Mouse (Mus musculus): Measurements from ENCODE around the gene Foxk1.

Gene Foxk1

DNA sequence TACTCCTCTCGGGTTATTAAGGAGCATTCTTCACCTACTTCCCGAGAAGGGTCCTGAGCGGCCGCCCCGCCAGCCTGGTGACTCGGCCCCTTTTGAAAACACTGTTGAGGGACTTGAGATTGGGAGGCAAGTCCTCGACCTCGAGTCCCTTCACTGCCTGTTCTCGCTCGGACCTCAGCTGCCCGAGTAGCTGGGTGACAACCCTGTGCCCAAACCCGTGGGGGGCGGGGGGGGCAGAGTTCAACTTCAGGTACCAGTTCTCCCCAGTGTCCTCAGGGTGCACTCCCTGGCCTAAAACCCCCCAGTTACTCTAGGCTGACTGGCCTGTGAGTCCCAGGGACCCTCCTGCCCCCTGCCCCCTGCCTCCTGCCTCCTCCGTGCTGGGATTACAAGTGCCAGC lies 42.7 kb downstream of the Foxk1 start:
- in situ Hi-C loops (cut with MboI, MseI) = loop anchor here (5.0 kb wide), 2 partner anchors 37 to 77 kb away; no protein-coding TSS in a partner anchor

GRCm38 (mm10) chr5:142444791-142445531 lies 43.7 kb downstream of the Foxk1 start:
- in situ Hi-C loops (cut with MboI, MseI) = loop anchor here (5.0 kb wide), 2 partner anchors 38 to 78 kb away; no protein-coding TSS in a partner anchor

- in situ Hi-C loops (cut with MboI, MseI) = no loop called here
Observed at GRCm38 (mm10) chr5:142445709-142446108, 44.4 kb downstream of the Foxk1 start.

DNA sequence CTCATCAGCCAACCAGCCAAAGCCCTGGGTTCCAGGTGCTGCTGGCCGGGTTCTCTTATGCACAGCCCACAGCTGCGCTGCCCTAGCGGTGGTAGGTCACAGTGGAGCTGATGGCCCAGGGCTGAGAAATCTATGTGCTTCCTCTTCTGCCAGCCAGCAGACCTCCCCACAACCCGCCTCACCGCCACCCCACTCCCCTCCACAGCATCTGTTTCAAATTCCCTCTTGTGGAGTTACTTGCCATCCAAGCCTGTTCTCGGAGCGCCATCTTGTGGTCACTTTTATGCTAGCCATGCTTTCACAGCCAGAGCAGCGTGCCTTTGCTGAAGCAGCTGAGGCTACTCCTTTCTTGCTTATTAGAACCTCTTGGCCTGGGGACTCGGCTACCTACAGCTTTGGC lies 46.8 kb downstream of the Foxk1 start:
- in situ Hi-C loops (cut with MboI, MseI) = no loop called here

DNA sequence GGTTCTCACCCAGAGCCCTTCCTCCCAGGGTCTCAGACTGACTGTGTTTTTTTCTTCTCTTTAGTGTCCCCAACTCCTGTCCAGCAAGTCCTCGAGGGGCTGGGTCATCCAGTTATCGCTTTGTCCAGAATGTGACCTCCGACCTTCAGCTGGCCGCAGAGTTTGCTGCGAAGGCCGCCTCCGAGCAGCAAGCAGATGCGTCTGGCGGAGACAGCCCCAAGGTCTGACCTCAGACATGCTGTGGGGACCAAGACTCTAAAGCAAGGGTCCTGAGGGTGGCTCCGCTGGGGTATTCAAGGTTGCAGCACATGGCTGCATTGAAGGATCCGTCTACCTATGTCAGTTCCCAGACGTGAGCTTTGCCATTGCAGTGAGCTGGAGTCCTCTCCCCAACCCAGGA lies 47.3 kb downstream of the Foxk1 start:
- in situ Hi-C loops (cut with MboI, MseI) = no loop called here

GRCm38 (mm10) chr5:142450846-142451245 lies 49.5 kb downstream of the Foxk1 start:
- in situ Hi-C loops (cut with MboI, MseI) = no loop called here

GRCm38 (mm10) chr5:142451759-142452158 lies 50.5 kb downstream of the Foxk1 start:
- in situ Hi-C loops (cut with MboI, MseI) = no loop called here

DNA sequence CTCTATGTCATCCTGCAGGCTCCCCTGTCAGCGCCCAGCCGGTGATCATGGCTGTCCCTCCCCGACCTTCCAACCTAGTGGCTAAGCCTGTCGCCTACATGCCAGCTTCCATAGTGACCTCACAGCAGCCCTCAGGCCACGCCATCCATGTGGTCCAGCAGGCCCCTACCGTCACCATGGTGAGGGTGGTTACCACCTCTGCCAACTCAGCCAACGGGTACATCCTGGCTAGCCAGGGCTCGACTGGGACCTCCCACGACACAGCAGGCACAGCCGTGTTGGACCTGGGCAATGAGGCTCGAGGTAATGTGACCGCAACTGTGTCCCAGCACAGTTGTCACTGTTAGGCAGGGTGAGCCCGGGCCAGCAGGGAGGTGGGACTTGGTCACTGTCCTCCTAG lies 52.4 kb downstream of the Foxk1 start:
- in situ Hi-C loops (cut with MboI, MseI) = no loop called here

DNA sequence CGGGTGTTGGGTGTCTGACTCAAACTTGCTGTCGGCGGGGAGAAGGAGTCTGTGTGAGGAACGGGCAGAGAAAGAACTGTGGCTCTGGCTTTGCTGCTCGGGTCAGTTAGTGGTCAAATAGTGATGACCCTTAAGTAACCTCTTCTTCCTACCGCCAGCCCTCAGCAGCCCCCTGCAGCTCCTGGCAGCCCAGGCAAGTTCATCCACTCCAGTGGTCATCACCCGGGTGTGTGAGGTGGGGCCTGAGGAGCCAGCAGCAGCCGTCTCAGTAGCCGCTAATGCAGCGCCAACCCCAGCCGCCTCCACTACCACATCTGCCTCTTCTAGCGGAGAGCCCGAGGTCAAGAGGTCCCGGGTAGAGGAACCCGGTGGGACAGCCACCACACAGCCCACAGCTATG lies 55.0 kb downstream of the Foxk1 start:
- in situ Hi-C loops (cut with MboI, MseI) = no loop called here

- in situ Hi-C loops (cut with MboI, MseI) = no loop called here
Observed at GRCm38 (mm10) chr5:142457345-142457744, 56.0 kb downstream of the Foxk1 start.

DNA sequence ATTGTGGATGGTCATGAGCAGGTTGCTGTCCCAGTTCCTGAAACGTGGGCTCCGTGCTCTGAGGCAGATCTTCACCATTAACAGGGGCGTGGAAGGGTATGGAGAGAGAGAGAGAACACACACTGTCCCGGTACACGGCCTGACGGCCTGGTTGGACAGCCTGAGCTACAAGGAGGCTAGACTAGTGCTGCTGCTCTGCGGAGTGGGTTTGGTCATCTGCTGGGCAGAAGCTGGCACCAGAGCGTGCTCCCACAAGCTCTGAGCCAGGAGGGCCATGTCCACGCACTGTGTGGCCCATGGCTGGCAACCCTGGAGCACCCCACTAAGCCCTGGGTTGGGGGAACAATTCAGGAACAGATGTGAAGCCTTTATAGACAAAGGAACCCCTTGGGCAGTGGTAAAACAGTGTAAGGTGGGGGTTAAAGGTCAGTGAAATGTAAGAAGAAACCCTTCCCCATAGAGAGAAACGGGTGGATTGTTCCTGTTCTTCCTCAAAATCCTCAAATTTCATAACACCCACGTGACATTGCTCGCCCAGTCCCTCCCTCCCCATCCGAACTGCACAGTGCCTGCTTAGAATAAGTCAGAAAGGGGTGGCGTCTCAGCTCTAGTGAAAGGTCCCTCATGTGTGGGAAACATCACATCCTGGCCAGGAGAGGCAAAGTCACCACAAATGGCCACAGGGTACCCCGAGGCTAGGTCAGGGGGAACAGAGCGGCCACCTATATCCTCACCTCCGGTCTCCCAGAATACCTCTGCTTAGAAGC lies 57.7 kb downstream of the Foxk1 start:
- in situ Hi-C loops (cut with MboI, MseI) = no loop called here

DNA sequence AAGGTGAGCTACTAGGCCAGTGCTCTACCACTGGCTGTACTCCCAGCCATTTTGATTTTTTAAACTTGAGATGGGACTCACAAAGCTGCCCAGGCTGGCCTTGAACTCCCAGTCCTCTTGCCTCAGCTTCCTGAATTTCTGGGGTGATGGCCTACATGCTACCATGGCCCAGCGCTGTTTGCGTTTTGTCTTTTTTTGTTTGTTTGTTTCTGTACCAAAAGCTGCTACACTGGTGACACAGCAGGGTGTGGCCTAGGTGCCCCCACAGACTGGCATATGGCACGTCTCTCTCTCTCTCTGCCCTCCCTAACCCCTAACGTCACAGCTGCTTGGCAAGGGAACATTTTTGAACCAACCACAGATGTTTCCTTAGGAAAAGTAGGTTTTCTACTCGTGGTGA lies 58.5 kb downstream of the Foxk1 start:
- in situ Hi-C loops (cut with MboI, MseI) = no loop called here

DNA sequence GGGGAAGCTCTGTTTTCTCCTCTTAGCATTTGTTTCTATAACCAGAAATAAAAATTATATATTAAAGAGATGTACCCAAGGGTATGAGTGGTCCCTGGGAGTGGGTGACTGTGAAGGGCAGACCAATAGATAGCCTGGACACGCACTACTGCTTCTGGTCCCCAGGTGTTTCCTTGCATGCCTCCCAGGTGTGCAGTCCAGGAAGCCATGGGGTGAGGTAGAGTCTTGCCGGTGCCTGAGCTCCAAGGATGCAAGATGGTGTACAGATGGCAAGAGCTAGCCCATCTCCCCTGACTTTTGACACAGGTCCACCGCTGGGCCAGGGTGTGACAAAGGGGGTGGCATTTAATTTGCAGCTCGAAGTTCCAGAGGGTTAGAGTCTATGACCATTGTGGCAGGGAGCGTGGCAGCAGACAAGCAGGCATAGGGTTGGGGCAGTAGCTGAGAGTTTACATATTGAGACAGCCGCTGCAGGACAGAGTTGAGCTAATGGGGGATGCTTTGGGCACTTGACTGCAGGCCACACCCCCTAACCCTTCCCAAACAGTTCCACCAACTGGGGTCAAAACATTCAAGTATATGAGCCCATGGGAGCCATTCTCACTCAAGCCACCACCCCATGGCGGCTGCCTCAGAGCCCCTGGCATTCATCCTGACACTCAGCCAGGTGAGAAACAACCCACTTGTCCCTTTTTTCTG lies 60.8 kb downstream of the Foxk1 start:
- in situ Hi-C loops (cut with MboI, MseI) = no loop called here

DNA sequence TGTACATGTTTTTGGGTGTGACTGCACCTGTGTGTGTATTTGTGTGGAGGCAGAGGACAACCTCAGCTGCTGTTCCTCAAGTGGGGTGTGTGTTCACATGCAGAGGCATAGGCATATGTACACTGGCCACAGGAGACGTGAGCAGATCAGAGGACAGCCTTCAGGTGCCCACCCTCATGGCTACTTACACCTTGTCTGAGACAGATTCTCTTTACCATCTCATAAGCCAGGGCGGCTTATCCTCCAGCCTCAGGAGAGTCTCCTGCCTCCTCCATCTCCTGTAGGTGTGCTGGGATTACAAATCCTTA lies 61.3 kb downstream of the Foxk1 start:
- in situ Hi-C loops (cut with MboI, MseI) = no loop called here

DNA sequence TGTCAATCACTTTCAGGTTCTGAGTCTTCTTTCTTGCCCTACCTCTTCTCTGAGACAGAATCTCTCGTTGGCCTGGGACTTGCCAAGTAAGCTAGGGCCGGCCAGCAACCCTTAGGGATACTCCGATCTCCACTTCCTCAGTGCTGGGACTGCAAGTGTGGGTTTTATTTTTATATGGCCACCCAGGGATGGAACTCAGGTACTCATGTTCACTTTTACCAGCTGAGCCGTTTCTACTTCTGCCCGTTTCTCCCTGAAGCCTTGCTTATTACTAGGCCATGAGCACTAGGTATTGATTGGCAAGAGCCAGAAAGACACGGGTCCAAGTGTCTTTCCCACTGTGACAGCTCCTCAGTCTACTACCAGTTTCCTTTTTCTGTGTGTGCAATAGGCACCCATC lies 61.7 kb downstream of the Foxk1 start:
- in situ Hi-C loops (cut with MboI, MseI) = no loop called here

DNA sequence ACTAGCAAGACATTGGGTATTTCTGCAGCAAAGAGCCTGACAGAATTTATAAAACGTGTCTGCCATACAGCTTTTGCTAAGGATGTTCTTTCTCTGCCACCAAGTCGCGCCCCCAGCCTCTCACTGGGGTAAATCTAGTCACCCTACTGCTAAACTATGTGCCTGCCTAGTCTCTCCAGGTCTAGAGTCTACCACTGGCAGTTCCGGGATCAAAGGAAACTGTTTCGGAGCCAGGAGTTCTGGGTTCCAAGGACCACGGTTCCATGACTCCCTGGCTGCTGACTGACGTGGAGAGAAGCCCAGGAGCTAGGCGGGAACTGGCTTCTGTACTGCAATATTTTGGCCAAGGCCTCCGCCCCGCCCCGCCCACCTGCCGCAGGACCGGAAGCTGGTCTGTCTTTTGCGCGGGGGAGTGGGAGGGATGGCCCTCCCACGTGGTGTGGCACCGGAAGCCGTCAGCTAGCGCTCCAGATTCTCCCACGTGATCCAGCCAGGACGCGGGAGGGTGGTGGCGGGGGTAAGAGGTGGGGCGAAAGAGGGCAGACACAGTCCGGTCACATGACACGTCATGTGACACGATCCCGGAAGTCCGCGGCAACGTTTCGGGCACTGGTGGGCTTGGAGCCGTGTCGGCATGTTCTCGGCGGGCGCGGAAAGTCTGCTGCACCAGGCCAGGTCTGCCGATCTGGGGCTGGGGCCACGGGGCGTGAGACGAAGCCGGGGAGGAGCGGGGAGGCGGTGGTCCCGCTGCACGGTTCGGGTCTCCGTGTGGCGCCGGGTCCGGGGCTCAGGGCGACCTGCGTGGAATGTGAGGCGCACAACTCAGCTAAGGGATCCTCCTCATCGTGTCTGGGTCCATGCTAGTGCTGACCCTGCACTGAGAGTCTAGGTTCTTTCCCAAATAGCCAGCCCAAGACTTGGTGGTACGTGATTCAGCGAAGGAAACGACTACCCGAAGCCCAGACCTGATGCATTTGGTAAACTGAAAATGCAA lies 62.5 kb downstream of the Foxk1 start, which contains the start of gene Ap5z1:
Gene Ap5z1 (plus strand): TSS at position 484 of the 994 bp plus-strand sequence.
- in situ Hi-C loops (cut with MboI, MseI) = no loop called here

DNA sequence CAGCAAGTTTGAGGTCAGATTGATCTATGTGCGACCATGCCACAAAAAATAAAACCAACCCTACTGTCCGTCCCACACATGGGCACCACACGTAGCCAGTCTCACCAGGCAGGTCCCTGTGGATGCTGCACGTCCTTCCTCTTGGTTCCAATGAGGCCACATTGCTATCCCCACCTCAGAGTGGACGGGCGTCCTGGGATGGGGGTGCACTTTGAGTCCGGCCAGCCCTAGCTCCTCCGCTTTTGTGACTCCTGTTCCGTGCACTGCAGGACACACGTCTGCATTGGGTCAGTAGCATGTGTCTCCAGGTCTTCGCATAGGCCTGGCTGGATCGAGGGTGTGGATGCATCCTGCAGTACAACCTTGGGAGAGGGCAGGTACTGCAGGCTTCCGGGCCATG lies 67.1 kb downstream of the Foxk1 start:
- in situ Hi-C loops (cut with MboI, MseI) = no loop called here

- in situ Hi-C loops (cut with MboI, MseI) = loop anchor here (5.0 kb wide), 1 partner anchor 83 kb away; the partner anchor contains the start of gene Radil
Observed at GRCm38 (mm10) chr5:142469796-142470195, 68.5 kb downstream of the Foxk1 start.

- in situ Hi-C loops (cut with MboI, MseI) = loop anchor here (5.0 kb wide), 1 partner anchor 79 kb away; the partner anchor contains the start of gene Radil
Observed at GRCm38 (mm10) chr5:142473696-142474095, 72.4 kb downstream of the Foxk1 start.

DNA sequence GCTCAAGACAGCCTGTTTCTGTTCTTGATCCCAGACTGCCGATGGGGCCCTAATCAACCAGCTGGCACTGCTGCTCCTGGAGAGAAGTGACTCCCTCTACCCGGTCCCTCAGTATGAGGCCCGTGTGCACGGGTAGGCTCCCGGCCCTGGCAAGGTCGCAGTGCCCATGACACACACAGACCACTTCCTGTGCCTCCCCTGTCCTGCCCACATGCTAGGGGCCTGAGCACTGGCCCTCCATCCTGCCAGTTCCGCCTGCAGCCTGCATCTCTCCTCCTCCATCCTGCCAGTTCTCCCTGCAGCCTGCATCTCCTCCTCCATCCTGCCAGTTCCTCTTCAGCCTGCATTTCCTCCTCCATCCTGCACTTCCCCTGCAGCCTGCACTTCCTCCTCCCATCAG lies 74.4 kb downstream of the Foxk1 start:
- in situ Hi-C loops (cut with MboI, MseI) = loop anchor here (5.0 kb wide), 1 partner anchor 242 kb away; no protein-coding TSS in a partner anchor

DNA sequence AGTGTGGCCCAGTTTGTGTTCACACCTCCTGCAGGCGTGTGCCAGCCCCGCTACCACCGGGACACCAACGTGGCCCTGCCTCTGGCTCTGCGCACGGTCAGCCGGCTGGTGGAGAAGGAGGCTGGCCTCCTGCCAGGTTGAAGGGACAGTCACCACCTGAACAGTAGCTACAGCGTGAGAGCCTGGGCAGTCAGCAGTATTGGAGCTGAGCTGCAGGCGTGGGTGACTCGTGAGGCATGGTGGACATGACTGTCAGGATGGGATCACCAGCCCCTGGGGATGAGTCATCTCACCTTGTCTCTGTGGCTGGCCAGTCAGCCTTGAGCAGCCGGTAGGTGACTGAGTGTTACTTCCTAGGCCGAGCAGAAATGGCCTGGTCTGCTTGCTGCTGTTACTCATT lies 76.0 kb downstream of the Foxk1 start:
- in situ Hi-C loops (cut with MboI, MseI) = loop anchor here (5.0 kb wide), 1 partner anchor 240 kb away; no protein-coding TSS in a partner anchor
